Mouse (Mus musculus): ENCODE measurements at regions not wholly inside any gene's neighbourhood (a gene's known extent, or its start where the extent isn't known, plus 50 kb on each side); places are given as distances from the start of the nearest gene placed in this dataset.

DNA sequence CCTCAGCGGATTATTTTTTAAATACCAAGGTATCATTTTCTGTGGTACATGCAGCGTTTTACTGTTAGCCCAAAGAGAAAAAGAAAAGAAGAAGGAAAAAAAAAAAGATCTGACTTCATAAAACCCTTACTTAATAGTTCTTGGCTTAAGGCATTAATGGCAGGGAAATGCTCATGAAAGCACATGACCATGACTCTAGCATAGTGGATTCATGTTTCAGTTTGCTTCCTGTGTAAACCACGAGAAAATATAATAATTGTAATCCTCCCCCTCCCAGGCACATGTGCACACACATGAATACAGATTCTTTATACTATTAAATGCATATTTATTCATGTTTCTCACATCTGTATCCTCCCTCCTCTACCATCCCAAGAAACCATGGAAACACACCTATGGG is 486.9 kb upstream of the Gm9747 start:
- in situ Hi-C loops (cut with MboI, MseI): no loop called here

DNA sequence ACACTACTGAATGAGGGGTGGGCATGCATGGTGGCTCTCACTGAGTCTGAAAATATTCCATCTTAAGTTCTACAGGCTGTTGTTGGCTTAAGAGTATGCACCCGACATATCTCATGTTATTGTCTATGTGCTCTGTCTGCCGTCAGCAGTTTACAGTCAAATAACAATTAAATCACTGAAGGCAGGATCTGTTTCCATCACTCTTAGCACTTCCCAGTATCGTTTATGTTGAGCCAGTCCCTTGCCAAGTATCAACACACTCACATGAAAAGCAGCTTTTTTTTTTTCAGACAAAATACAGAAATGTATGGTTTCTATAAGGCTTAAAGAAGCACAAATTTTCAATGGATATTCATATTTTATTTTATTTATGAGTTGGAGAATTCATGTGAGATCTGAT is 485.9 kb upstream of the Gm9747 start:
- in situ Hi-C loops (cut with MboI, MseI): no loop called here

DNA sequence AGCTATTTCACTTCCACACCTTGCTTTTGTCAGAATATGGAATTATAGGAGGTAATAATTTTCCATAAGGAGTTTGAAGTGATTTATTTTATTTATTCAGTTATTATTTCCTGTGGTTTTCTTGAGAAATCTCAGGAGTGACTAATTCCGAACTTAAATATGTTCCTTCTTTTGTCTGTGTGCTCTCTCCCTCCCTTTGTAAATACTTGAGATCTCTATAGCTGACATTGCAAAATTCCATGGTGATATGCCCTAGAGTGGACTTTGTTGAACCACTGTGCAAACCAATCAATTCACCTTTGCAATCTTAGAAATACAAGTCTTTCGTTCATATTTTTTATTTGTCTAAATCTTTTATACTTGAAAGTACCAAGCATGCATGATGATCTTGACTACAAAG is 478.8 kb upstream of the Gm9747 start:
- in situ Hi-C loops (cut with MboI, MseI): no loop called here

DNA sequence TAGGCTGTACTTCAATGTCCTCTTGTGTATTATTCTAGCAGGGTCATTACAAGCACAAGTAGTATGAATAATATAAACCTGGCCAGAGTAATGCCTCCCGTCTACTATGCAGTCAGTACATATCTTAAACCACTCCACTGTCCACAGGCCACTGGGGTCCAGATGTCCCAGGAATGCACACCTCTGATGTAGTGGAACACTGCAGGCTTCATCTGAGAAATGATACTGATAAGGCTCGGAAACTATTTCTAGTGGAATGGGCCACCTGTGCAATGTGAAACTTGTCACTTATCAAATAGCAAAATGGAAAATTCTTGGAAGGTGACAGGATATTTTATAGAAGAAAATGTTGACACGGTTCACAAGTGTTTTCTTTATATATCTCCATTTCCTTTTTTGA is 477.6 kb upstream of the Gm9747 start:
- in situ Hi-C loops (cut with MboI, MseI): no loop called here

DNA sequence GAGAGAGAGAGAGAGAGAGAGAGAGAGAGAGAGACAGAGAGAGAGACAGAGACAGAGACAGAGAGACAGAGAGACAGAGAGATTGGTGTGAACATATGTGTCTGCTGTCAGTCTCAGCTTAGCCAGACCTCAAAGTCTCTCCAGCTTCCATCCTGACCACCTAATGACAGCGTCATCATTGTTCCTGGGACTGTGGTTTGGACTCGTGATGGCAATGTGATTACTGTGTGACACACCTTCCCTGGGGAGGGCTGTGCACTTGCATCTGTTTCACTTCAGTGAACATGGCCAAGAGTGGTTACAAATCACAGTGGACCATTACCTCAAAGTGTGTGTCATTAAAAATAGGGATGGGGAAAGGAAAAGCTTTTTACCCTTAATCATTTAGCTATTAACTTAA is 477.2 kb upstream of the Gm9747 start:
- in situ Hi-C loops (cut with MboI, MseI): no loop called here

DNA sequence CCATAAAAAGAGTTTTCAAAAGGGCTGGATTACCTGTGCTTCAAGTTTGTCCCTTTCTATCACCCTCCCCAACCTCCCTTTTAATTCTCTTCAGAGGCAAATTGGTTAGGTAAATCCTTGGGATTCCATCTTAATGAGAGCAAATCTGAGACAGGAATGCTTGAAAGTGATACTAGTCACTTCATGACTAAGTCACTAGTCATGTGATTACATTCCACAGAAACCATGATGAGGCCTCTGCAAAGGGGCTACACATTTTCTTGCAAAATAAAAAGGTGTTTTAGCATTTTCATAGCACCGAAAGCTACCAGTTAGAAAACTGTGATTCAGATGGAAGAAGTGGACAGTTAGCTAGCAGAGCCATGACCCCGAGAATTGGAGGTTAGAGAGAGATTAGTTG is 473.0 kb upstream of the Gm9747 start:
- in situ Hi-C loops (cut with MboI, MseI): no loop called here

DNA sequence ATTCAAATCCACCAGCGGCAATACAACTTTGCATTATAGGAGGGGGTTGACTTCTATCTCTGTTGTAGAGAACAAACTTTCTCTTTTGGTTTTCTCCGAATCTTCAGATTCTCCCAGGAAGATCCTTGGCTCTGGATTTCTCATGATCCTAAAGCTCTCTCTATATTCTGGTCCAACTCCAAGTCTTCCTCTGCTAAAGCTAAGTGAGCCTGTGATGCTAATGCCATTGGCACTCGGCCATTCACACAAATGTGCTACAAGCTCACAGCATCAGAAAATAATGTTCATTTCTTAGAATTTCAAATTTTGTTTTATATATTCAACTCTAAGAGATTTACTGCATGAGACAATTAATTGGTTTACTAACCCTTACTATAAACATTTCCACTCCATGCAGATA is 461.2 kb upstream of the Gm9747 start:
- in situ Hi-C loops (cut with MboI, MseI): no loop called here

DNA sequence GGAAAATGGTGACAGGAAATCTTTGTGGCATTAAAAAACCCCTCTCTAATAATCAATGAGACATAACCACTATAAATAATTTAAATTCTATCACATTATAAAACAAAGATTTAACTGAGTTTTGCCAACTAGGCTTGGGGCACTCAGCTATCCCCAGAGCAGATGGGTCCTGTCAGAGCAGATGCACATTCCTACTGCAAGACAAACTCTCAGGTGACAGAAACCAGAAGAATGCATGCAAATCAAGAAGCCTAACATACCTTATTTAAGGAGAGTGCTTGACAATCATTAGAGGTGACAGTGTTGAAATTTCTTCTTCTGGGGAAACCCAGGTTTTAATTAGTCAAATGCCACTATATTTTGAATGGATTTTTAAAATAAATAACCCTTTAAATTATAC is 452.3 kb upstream of the Gm9747 start:
- in situ Hi-C loops (cut with MboI, MseI): no loop called here

DNA sequence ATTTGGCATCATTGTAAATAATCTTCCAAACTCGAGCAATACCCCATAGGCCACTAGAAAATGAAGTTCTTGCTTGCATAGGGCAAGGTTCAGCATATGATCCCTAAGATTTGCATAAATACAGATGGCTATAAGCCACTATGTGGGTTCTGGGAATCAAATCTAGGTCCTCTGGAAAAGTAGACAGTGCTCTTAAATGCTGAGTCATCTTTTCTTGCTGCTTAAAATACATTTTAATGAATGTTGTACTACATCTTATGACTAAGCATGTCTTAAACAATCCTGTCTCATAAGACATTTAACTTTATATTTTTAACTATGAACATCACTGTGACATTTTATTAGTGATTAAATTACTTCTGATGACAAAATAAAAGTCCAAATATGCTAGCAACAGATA is 448.6 kb upstream of the Gm9747 start:
- in situ Hi-C loops (cut with MboI, MseI): no loop called here

DNA sequence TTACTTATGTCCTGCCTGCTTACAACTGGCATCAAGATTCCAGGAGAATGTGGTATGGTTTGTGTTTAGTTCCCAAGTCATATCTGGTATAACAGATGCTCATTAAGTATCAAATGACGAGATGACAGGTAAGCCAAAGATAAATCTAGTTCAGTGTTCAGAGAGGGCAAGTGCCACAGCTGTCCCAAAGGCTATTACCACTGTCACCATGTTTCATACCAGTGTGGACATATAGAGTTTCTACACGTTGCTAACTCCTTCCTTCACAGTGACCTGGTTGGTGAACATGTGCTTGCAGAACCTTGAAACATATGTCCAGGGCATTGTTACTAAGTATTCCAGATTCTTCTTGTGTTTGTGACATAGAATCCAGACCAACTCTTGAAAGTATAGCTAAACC is 438.1 kb upstream of the Gm9747 start:
- in situ Hi-C loops (cut with MboI, MseI): no loop called here

DNA sequence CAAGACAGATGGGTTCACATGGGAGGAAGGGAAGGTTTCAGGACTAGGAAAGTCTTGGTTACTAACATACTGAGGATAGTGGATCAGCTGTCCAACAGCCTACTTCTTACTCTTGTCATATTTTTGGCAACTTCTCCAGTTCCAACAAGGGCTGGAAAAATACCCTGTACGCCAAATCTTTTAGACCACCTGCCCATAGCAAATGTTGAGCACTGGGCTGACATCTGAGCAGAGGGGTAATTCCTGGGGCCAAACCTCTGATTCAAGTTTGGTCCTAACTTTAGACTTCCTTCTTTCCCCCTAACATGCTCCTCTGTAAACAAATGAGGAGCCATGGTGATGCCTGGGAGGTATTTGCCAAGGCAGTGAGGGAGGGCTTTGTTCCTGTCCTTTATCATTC is 437.5 kb upstream of the Gm9747 start:
- in situ Hi-C loops (cut with MboI, MseI): no loop called here

DNA sequence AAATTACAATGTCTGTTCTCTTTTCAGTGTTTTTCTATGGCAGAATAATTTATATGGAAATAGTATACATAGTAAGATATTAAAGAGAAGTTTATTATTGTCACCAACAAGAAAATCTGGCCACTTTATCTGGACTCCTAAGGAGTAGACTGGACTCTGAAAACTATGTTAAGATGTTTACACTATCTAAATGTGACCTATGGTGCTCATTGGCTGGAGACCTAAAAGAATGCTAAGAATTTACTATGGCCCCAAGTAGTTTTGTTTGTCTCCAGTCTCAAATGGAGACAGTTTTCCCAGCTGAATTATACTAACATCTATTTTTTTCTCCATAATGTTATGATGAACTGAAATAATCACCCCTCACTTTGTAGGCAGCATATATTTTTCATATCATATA is 421.3 kb upstream of the Gm9747 start:
- in situ Hi-C loops (cut with MboI, MseI): no loop called here

DNA sequence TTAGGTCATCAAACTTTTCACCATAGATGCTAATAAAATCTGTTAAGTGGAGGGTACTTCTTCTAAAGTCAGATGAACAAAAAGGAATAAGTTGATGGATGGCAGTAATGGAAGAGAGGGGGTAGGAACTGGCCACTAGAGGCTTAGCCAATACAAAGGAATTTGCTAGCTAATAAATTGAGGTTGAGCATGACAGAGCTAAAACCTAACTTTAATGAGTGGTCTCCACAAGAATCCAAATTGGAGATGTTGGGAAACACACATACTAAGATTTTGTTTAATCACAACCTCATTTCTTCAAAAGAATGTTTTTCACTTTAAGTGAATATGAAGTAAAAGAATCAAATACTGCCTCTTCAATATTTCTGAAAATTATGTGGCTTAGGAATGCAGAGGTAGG is 414.0 kb upstream of the Gm9747 start:
- in situ Hi-C loops (cut with MboI, MseI): no loop called here

DNA sequence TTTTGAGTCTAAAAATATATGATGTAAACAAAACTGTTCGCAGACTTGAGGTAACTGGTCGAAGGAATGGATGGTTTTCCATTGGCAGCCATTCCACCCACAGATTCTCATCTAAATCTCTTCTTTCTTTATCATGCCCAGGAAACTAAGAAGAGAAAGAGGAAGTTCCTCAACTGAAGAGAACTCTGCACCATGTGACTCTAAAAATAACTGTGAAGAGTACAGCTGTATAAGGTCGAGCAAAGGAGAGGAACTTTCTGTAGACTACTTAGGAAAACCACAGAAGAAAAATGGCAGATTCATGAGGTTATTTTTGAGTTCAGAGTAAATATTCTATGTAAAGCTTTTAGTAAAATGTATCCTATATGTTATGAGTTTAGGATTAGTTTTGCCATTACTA is 390.9 kb upstream of the Gm9747 start:
- in situ Hi-C loops (cut with MboI, MseI): no loop called here

DNA sequence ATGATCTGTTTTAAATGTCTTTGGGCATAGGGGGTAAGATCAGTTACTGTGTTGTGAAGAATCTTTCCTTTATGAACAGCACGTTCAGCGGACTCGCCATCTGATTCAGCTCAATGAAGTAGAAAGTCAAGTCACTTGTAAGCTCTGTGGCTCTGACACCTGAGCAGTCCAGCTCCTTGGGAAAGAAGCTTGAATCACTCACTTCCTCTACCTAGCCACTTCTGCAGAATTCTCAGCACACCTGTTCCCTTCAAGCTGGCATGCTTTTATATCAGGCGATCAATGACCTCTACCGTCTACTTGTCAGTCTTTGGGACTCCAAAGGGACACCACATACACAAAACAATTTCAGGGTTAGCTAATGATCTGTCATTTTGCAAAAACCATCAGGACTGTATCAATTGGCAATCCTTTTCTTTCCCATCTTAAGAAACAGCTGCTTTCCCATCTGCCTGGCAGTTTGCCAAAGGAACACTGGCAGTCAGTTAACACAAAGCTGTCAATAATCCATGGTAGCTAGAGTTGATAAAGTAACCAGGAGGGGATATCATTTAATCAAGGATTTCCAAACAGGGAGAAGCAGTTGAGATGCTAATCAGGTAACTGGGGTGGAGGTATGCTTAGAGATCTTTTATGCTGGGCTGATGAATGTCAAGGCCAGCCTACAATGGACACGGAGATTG is 382.3 kb upstream of the Gm9747 start:
- in situ Hi-C loops (cut with MboI, MseI): no loop called here

DNA sequence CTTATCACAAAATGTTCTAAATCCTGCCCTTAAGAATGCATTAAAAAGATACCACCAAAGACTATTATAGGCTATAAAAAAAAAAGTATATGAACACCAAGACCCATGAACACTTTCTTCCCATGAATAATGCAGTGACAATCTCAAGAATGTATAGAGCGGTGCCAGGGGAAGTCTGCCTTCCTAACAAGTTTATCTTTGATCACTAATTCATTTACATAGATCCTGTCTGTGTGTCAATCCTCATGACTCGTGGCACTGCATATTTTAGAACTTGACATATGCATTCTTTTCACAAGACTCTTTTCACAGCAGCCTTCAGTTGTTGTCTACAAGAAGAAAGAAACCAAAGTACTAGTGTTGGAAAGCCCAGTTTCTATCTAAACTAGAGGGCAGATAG is 373.4 kb upstream of the Gm9747 start:
- in situ Hi-C loops (cut with MboI, MseI): no loop called here

DNA sequence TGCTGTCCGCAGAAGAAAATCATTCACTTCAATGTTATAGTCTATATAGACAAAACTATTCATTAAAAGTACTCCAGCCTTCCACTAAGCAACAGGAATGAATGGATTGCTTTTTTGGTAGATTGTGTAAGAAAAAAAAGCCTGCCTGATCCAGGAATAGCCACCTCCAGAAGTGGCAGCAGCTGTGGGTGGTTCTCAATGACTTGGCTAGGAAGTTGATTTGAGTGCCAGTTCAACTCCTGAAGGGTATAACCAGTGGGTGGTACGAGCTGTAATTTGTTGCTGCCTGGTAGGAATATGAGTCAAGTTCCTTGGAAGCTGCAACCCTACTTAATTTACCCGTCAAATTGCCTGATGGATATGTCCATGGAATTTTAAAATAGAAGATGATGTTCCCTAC is 368.3 kb upstream of the Gm9747 start:
- in situ Hi-C loops (cut with MboI, MseI): no loop called here

DNA sequence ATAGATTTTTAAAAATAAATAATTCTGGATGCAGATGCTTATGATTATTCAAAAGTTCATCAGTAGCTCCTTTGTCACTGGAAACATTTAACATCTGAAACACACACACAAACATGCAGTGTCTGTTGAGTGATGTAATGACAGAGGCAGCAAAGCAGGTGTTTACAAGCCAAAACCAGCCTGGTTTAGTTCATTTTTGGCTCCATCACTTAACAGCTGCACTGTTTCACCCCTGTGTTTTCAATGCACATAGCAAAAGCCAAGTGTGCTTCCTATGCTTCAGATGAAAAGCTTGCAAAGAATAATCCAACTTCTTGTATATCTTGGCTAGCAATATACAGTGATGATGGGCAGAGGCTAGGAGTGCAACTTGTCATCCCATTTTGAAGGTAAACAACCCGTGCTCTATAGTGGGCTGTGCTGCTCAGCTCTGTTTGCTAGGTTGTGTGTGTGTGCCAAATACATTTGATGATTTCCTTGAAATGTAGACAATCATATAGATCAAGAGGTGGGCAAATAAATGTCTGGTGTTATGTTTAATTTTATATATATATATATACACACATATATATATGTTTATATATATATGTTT is 345.9 kb upstream of the Gm9747 start:
- in situ Hi-C loops (cut with MboI, MseI): no loop called here

DNA sequence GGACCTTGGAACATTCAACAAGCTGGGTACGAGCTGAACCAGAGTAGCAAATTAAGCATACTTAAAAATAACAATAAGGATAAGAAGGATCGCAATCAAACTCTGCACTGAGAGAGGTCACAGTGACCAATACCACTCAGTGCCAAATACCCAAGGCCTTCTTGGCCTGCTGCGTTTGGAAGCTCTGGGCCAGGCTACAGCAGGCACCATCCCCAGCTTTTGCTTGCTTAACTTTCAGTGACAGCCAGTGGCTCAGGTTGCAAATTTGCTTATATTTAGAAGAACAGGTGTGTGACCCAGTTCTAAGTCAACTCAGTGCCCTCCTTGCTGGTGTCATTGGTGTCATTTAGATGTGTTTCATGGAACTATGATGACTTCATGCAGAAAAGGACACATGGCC is 335.7 kb upstream of the Gm9747 start:
- in situ Hi-C loops (cut with MboI, MseI): no loop called here

DNA sequence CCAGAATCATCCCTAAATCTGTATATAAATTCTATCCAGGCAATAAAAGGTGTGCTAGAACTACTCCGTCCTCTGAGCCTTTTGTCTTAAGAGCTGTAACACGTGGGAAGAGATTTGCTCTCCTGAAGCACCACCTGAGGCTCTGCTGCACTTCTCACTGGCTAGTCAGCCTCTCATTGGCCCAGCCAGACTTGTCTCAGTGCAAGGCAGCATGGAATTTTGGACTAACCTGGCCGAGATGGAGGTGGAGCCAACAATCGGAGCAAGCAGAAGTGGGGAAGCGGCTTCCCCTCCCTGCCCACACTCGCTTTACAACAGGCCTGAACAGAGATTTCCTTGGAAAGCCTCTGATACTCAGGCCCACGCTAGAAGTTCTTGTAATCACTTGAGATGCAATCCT is 332.1 kb upstream of the Gm9747 start:
- in situ Hi-C loops (cut with MboI, MseI): no loop called here

DNA sequence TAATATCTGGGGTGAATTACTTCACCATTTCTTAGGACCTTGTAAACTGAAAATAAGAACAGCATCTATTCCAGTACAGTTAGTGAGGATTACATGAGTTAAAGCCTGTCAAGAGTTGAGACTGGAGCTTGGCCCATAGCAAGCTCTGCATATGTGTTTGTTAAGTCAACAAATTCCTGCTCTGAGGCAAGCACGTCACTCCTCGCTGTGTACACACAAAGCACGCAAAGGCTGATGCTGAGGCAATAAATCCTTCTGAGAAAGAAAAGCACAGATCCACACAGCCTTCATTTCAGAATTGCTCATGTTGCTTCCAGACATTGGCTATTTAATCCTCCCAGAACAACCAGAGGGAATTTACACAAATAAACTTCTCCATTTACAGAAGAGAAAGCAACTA is 328.9 kb upstream of the Gm9747 start:
- in situ Hi-C loops (cut with MboI, MseI): no loop called here

DNA sequence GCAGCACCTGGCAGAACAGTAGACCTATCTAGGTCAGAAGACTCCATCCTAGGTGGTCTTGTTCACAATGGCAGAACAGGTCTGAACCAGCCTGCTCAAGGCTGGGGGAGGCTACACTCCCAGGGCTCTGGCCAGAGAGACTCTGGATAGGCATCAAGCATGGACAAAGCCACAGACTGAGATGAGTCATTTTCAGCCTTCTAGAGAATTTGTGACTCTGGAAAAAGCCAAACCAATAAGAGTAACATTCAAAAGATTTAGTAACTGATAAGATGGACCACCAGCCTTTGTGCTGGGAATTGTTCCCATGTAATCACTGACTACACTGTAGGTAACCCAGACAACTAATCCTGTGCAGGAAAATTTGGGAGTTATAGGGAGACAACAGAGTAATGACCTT is 320.3 kb upstream of the Gm9747 start:
- in situ Hi-C loops (cut with MboI, MseI): no loop called here

DNA sequence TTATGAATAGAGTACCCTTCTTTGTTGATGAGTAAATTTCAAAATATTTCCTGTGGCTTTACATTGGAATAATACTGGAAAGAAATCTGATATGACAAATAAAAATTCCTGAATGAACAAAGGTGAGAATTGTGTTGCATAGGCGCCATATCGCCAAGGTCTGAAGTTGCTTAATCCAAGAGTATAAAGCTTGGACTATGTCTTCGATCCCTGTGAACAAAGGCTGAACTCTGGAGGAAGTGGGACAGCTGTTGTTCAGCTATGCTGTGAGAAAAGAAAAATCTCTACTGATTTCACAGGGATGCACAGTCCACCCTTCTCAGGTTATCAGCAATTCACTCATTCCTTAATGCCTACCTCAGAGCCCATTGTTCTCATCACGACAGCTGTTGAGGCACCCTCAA is 319.3 kb upstream of the Gm9747 start:
- in situ Hi-C loops (cut with MboI, MseI): no loop called here

DNA sequence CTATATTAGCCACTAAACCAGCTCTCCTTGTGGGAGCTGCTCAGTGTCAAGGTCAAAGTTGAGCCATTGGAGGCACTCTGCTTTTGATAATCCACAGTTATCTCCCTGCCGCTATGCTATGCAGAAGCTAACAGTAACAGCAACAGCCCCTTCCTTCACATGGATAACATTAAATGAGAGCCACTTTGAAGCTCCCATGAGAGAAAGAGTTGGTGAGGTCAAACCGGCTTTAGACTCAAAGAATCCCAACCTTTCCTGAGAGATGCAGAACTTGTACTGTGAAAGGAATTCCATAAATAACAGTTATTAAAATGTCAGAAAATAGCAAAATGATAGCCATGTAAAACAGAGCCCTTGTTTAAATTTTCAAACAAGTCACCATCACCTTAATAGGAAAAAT is 316.1 kb upstream of the Gm9747 start:
- in situ Hi-C loops (cut with MboI, MseI): no loop called here
